Comparison of ENCODE assay signal across 22 mouse cellular contexts in the genomic region with DNA sequence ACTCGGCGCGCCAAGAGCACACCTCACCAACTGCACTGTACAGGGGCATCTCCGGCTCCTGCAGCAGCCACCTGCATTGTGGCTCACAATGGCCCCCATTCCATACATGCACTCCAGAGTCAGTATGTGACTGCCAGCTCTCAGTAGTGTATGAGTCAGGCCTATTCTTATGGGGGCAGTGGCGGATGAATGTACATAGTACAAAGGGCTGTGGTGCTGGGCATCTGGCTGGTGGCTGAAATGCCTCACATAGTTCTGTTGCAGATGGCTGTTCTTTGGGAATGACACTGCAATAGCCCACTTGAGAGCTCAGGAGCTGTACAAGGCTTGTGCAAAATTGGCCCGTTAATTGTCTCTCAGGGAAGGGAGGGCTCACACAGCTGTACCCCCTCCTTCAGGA. TPM values are rescaled to one million over a fixed set of nuclear protein-coding genes. Genes with fewer than 3 reads are reported as not detected.
"Had no signal": no experiment of that assay in that cellular context is flagged by ENCODE, and none has a peak within 500 bp of the region (broad histone marks: within the 10 kb centered on the region; RNA-seq: fewer than 3 reads in every experiment).

No protein-coding gene starts in this region.

- H3K4me3 ChIP-seq: midbrain, embryonic 12.5 days; midbrain, embryonic 15.5 days; neural tube, embryonic 12.5 days; neural tube, embryonic 15.5 days had no signal

- H3K27me3 ChIP-seq: midbrain, embryonic 15.5 days had no signal

- DNase-seq: kidney, postnatal 14 days; kidney, postnatal 4 days; liver, postnatal 0 days; lung, embryonic 14.5 days; right cerebral cortex, adult 18-20 months; right cerebral cortex, postnatal 14 days; right cerebral cortex, postnatal 4 days; thymus, adult 2 months; thymus, postnatal 14 days; thymus, postnatal 4 days had no signal

- H3K36me3 ChIP-seq: midbrain, embryonic 12.5 days; midbrain, embryonic 15.5 days; neural tube, embryonic 12.5 days; neural tube, embryonic 15.5 days had no signal

- H3K9me3 ChIP-seq: midbrain, embryonic 12.5 days; midbrain, embryonic 15.5 days; neural tube, embryonic 12.5 days; neural tube, embryonic 15.5 days had no signal

- H3K4me1 ChIP-seq: neural tube, embryonic 12.5 days had no signal

- H3K27ac ChIP-seq: liver, embryonic 14.5 days; macrophage; midbrain, embryonic 12.5 days; midbrain, embryonic 15.5 days; neural tube, embryonic 12.5 days; neural tube, embryonic 15.5 days; stomach, postnatal 0 days had no signal

- ATAC-seq: liver, postnatal 0 days; lung, postnatal 0 days; midbrain, embryonic 15.5 days had no signal

- H3K9ac ChIP-seq: liver, embryonic 14.5 days; liver, postnatal 0 days; lung, embryonic 14.5 days; midbrain, embryonic 12.5 days; midbrain, embryonic 15.5 days; neural tube, embryonic 12.5 days; neural tube, embryonic 15.5 days had no signal

- H3K4me2 ChIP-seq: lung, embryonic 14.5 days; midbrain, embryonic 12.5 days; midbrain, embryonic 15.5 days; neural tube, embryonic 12.5 days; neural tube, embryonic 15.5 days had no signal

RNA-seq across cellular contexts. Expression of gene Sstr5, which starts 15.0 kb away (rescaled TPM):
- polyA plus RNA-seq: kidney, embryonic 16.5 days; liver, adult 2 months; liver, postnatal 0 days; lung, embryonic 14.5 days; macrophage; neural tube, embryonic 12.5 days; stomach, embryonic 14.5 days; thymus, adult 2 months had no signal

RNA-seq across cellular contexts. Expression of gene Tekt4, which starts 27.7 kb away (rescaled TPM):
- polyA plus RNA-seq: kidney, embryonic 16.5 days; limb, embryonic 11.5 days; liver, adult 2 months; macrophage; stomach, embryonic 14.5 days had no signal

RNA-seq across cellular contexts. Expression of gene Cacna1h, which starts 48.5 kb away (rescaled TPM):
- polyA plus RNA-seq: macrophage had no signal
